Mouse (Mus musculus) spleen, adult 2 months (tissue): ENCODE results near the gene Os9. TPM values are rescaled to one million over a fixed set of nuclear protein-coding genes. Genes with fewer than 3 reads are reported as not detected.
"Not testable (repeated sequence)": the region's sequence is repeated elsewhere in the genome, so short reads cannot be mapped to it uniquely, and the experiment has no call there.

ENCODE experiments used
- DNase-seq, 2 experiments: peaks; one replicate each; pipeline versions ENCODE4 v3.0.0 to v3.0.0-alpha.2; 2012 to 2021; ENCODE audit warnings: low spot score in 2 of 2, low read depth in 1 of 2
- H3K27ac ChIP-seq: fragments of 200-500 bp; 2 replicates; pipeline ENCODE4 v1.5.1; 2012; ENCODE audit warnings: low read length, inconsistent platforms; ENCODE audit not compliant: insufficient read depth
- H3K27me3 ChIP-seq: fragments of 200-500 bp; 2 replicates; pipeline ENCODE4 v1.6.1; 2012; ENCODE audit warnings: mild to moderate bottlenecking, moderate library complexity, low read length, inconsistent platforms; ENCODE audit not compliant: control insufficient read depth, insufficient read depth
- H3K36me3 ChIP-seq: fragments of 200-500 bp; 2 replicates; pipeline ENCODE4 v1.6.1; 2012; ENCODE audit warnings: mild to moderate bottlenecking, low read length, inconsistent platforms; ENCODE audit not compliant: control insufficient read depth, insufficient read depth
- H3K4me1 ChIP-seq: fragments of 200-500 bp; 2 replicates; pipeline ENCODE4 v1.6.1; 2011; ENCODE audit warnings: inconsistent platforms; ENCODE audit not compliant: control insufficient read depth, insufficient read depth, insufficient read length
- H3K4me3 ChIP-seq: fragments of 200-500 bp; 2 replicates; pipeline ENCODE4 v1.5.1; 2011; ENCODE audit warnings: mild to moderate bottlenecking, inconsistent platforms; ENCODE audit not compliant: insufficient read depth, insufficient read length; ENCODE audit errors: extremely low read depth
- CTCF ChIP-seq: fragments of 200-500 bp; IDR thresholded peaks from 2 replicates; pipeline ENCODE4 v1.5.1; 2011; ENCODE audit warnings: mild to moderate bottlenecking, inconsistent platforms; ENCODE audit not compliant: insufficient read depth, insufficient read length, insufficient replicate concordance; ENCODE audit errors: extremely low read depth
- POLR2A ChIP-seq: fragments of 200-500 bp; IDR thresholded peaks from 2 replicates; pipeline ENCODE4 v1.6.1; 2011; ENCODE audit warnings: low read depth, low read length, inconsistent platforms
- WGBS: fragments of 180-500 bp; shearing (Covaris S2); methylation state at CpG from one replicate; pipeline ENCODE4 v1.1.7; 2018; 5-methylcytosine and 5-hydroxymethylcytosine counted together
- polyA plus RNA-seq: library from polyadenylated mRNA; depleted of rRNA; stranded (reverse); fragments of >200 nt; gene quantifications from 2 replicates; pipeline ENCODE4 v1.2.3, GENCODE M21; 2012

Gene Os9
- polyA plus RNA-seq, 1 experiment, result 48.7 TPM

- no peak for DNase-seq
- no peak for TF ChIP-seq POLR2A
- TF ChIP-seq CTCF, result no peak
Measured at GRCm38 (mm10) chr10:127078001-127078676, 42.8 kb downstream of the Os9 start.

GRCm38 (mm10) chr10:127077515-127077914, 43.4 kb downstream of the Os9 start:
- H3K4me3 ChIP-seq, result no peak overlapping the region
- TF ChIP-seq CTCF (no peak), POLR2A (no peak)
- peaks cover 4% of the 10 kb centered on the region for H3K4me1 ChIP-seq
- H3K27ac ChIP-seq, result no peak overlapping the region
- no peaks in the 10 kb centered on the region for H3K27me3 ChIP-seq
- DNase-seq, result no peak
- 79% methylated on average over 10 of the region's 10 CpGs for WGBS
- H3K36me3 ChIP-seq, result peaks cover 13% of the 10 kb centered on the region

More at GRCm38 (mm10) chr10:127078001-127078676, 42.8 kb downstream of the Os9 start:
- WGBS, result 75% methylated on average over 12 of the region's 12 CpGs
- no peak overlapping the region for H3K4me3 ChIP-seq
- H3K27ac ChIP-seq, result no peak overlapping the region
- peaks cover 4% of the 10 kb centered on the region for H3K4me1 ChIP-seq
- H3K27me3 ChIP-seq, result no peaks in the 10 kb centered on the region
- H3K36me3 ChIP-seq, result peaks cover 16% of the 10 kb centered on the region

- Histone ChIP-seq H3K4me3 (peak overlapping the region; percentile 81; the same call in 1 of the 2 replicates), H3K4me1 (peaks cover 4% of the 10 kb centered on the region), H3K36me3 (peaks cover 13% of the 10 kb centered on the region), H3K27ac (peak overlapping the region; percentile 84; the same call in 1 of the 2 replicates), H3K27me3 (no peaks in the 10 kb centered on the region)
- no peak for TF ChIP-seq POLR2A
- no peak for TF ChIP-seq CTCF
- DNase-seq, result peak; percentile 68 to 72
- 11% methylated on average over 4 of the region's 4 CpGs for WGBS
Measured at GRCm38 (mm10) chr10:127076082-127076481, 44.8 kb downstream of the Os9 start.

- Histone ChIP-seq H3K27me3 (no peaks in the 10 kb centered on the region), H3K27ac (peak overlapping the region; percentile 84), H3K4me3 (peak overlapping the region; percentile 81), H3K4me1 (peaks cover 6% of the 10 kb centered on the region), H3K36me3 (peaks cover 13% of the 10 kb centered on the region)
- 5% methylated on average over 8 of the region's 8 CpGs for WGBS
- no peak for TF ChIP-seq CTCF
- TF ChIP-seq POLR2A, result no peak
- DNase-seq, result no peak
Measured at GRCm38 (mm10) chr10:127075651-127076050, 45.3 kb downstream of the Os9 start.

GRCm38 (mm10) chr10:127075080-127075479, 45.9 kb downstream of the Os9 start, which contains the start of gene Agap2:
TSS of gene Agap2 (plus strand) at chr10:127075284.
- Histone ChIP-seq H3K4me3 (peak within 1 kb of the TSS; percentile 81), H3K27ac (peak within 1 kb of the TSS; percentile 84)
- 6% methylated on average over 9 of the region's 9 CpGs for WGBS

GRCm38 (mm10) chr10:127073981-127074380, 47.0 kb downstream of the Os9 start:
- 87% methylated on average over 1 of the region's 1 CpGs for WGBS
- DNase-seq, result no peak
- Histone ChIP-seq H3K4me1 (peaks cover 8% of the 10 kb centered on the region; the same call in 1 of the 2 replicates), H3K4me3 (no peak overlapping the region), H3K27me3 (no peaks in the 10 kb centered on the region), H3K27ac (no peak overlapping the region), H3K36me3 (no peaks in the 10 kb centered on the region)
- TF ChIP-seq POLR2A, result no peak
- TF ChIP-seq CTCF, result no peak

More at GRCm38 (mm10) chr10:127075080-127075479, 45.9 kb downstream of the Os9 start, which contains the start of gene Agap2:
- Histone ChIP-seq H3K4me1 (peaks cover 8% of the 10 kb centered on the region), H3K27me3 (no peaks in the 10 kb centered on the region), H3K36me3 (peaks cover 8% of the 10 kb centered on the region)
- DNase-seq, result peak; percentile 74 to 87
- peak; percentile 84; the same call in 1 of the 2 replicates for TF ChIP-seq CTCF
- TF ChIP-seq POLR2A, result peak; percentile 67

GRCm38 (mm10) chr10:127072969-127073368, 48.0 kb downstream of the Os9 start:
- not testable (repeated sequence) for H3K27me3 ChIP-seq, H3K36me3 ChIP-seq, H3K4me1 ChIP-seq, H3K27ac ChIP-seq, H3K4me3 ChIP-seq, DNase-seq
- WGBS, result 82% methylated on average over 2 of the region's 2 CpGs

- H3K4me1 ChIP-seq, H3K4me3 ChIP-seq, H3K36me3 ChIP-seq, H3K27ac ChIP-seq, H3K27me3 ChIP-seq, DNase-seq: not testable (repeated sequence)
- 76% methylated on average over 4 of the region's 4 CpGs for WGBS
Measured at GRCm38 (mm10) chr10:127072270-127072669, 48.7 kb downstream of the Os9 start.
